Mouse (Mus musculus) small intestine, adult 2 months (tissue): ENCODE data around the gene Ppip5k1. TPM values are rescaled to one million over a fixed set of nuclear protein-coding genes. Genes with fewer than 3 reads are reported as not detected.

Experiments
- H3K27ac ChIP-seq: fragments of 200-500 bp; 2 replicates; pipeline ENCODE4 v1.5.1; 2012; ENCODE audit warnings: low read depth, low read length, control low read depth, inconsistent platforms; ENCODE audit not compliant: insufficient read depth
- H3K27me3 ChIP-seq: fragments of 200-500 bp; 2 replicates; pipeline ENCODE4 v1.6.1; 2012; ENCODE audit warnings: mild to moderate bottlenecking, moderate library complexity, low read length, inconsistent platforms; ENCODE audit not compliant: control insufficient read depth, insufficient read depth
- H3K36me3 ChIP-seq: fragments of 200-500 bp; 2 replicates; pipeline ENCODE4 v1.6.1; 2012; ENCODE audit warnings: mild to moderate bottlenecking, low read length, control low read depth, inconsistent platforms; ENCODE audit not compliant: control insufficient read depth, insufficient read depth
- H3K4me1 ChIP-seq: fragments of 200-500 bp; 2 replicates; pipeline ENCODE4 v1.6.1; 2012; ENCODE audit warnings: low read length, inconsistent platforms, mixed read lengths; ENCODE audit not compliant: control insufficient read depth, insufficient read depth, insufficient read length
- H3K4me3 ChIP-seq: fragments of 200-500 bp; 2 replicates; pipeline ENCODE4 v1.5.1; 2012; ENCODE audit warnings: low read depth, mild to moderate bottlenecking, control low read depth, inconsistent platforms, low read length, moderate library complexity
- CTCF ChIP-seq: fragments of 200-500 bp; IDR thresholded peaks from 2 replicates; pipeline ENCODE4 v1.5.1; 2012; ENCODE audit warnings: low read depth, mild to moderate bottlenecking, control low read depth, inconsistent platforms, low read length, moderate library complexity, mixed read lengths; ENCODE audit not compliant: insufficient replicate concordance, insufficient read length; ENCODE audit errors: extremely low read depth
- POLR2A ChIP-seq: fragments of 200-500 bp; IDR thresholded peaks from 2 replicates; pipeline ENCODE4 v1.6.1; 2012; ENCODE audit warnings: low read depth, mild to moderate bottlenecking, control low read depth, inconsistent platforms, low read length, moderate library complexity
- WGBS: fragments of 180-500 bp; shearing (Covaris S2); methylation state at CpG from one replicate; pipeline ENCODE4 v1.1.7; 2018; 5-methylcytosine and 5-hydroxymethylcytosine counted together
- polyA plus RNA-seq: library from polyadenylated mRNA; depleted of rRNA; stranded (reverse); fragments of >200 nt; gene quantifications from 2 replicates; pipeline ENCODE4 v1.2.3, GENCODE M21; 2012; rRNA removed

Ppip5k1 gene
- polyA plus RNA-seq, 1 experiment: 47.0 TPM

- no peak overlapping the region for H3K27ac ChIP-seq
- TF ChIP-seq CTCF: no peak
- no peak for TF ChIP-seq POLR2A
- H3K4me1 ChIP-seq: no peaks in the 10 kb centered on the region
- no peak overlapping the region for H3K4me3 ChIP-seq
- H3K36me3 ChIP-seq: peaks cover 3% of the 10 kb centered on the region; the same call in 1 of the 2 replicates
- H3K27me3 ChIP-seq: no peaks in the 10 kb centered on the region
- WGBS: 17% methylated on average over 4 of the region's 4 CpGs
Observed at GRCm38 (mm10) chr2:121271928-121272516, 83.2 kb downstream of the Ppip5k1 start.

GRCm38 (mm10) chr2:121271236-121271927 lies 83.8 kb downstream of the Ppip5k1 start, which contains the start of gene Trp53bp1:
Gene Trp53bp1 (minus strand): TSS chr2:121271407.
- Histone ChIP-seq H3K27me3 (no peaks in the 10 kb centered on the region), H3K27ac (no peak within 1 kb of the TSS), H3K4me3 (peak within 1 kb of the TSS; percentile 88), H3K36me3 (peaks cover 3% of the 10 kb centered on the region; the same call in 1 of the 2 replicates), H3K4me1 (no peaks in the 10 kb centered on the region)
- TF ChIP-seq CTCF (no peak), POLR2A (no peak)
- WGBS: 2% methylated on average over 37 of the region's 37 CpGs

- Histone ChIP-seq H3K36me3 (peaks cover 3% of the 10 kb centered on the region; the same call in 1 of the 2 replicates), H3K27me3 (no peaks in the 10 kb centered on the region), H3K27ac (no peak overlapping the region), H3K4me1 (no peaks in the 10 kb centered on the region), H3K4me3 (peak overlapping the region; percentile 88)
- TF ChIP-seq CTCF (no peak), POLR2A (no peak)
- 3% methylated on average over 35 of the region's 35 CpGs for WGBS
Observed at GRCm38 (mm10) chr2:121270521-121271235, 84.5 kb downstream of the Ppip5k1 start.

- 35% methylated on average over 8 of the region's 8 CpGs for WGBS
- H3K27me3 ChIP-seq: no peaks in the 10 kb centered on the region
- H3K27ac ChIP-seq: no peak overlapping the region
- no peaks in the 10 kb centered on the region for H3K4me1 ChIP-seq
- TF ChIP-seq POLR2A (no peak), CTCF (no peak)
- H3K36me3 ChIP-seq: peaks cover 3% of the 10 kb centered on the region; the same call in 1 of the 2 replicates
- no peak overlapping the region for H3K4me3 ChIP-seq
Observed at GRCm38 (mm10) chr2:121268446-121268845, 86.8 kb downstream of the Ppip5k1 start.

Other genes with a start within 250 kb of the Ppip5k1 start
- not detected in 2 replicates for gene Tgm7, start 245.6 kb downstream of the Ppip5k1 start, polyA plus RNA-seq
- 0.38 and 1.3 TPM in 2 replicates for gene Adal, start 215.0 kb downstream of the Ppip5k1 start, polyA plus RNA-seq
- gene Lcmt2, start 214.7 kb downstream of the Ppip5k1 start, polyA plus RNA-seq: 5.5 and 7.9 TPM in 2 replicates
- 8.1 and 14.1 TPM in 2 replicates for gene Tubgcp4, start 184.7 kb downstream of the Ppip5k1 start, polyA plus RNA-seq
- gene Zscan29, start 184.3 kb downstream of the Ppip5k1 start, polyA plus RNA-seq: 1.2 and 2.5 TPM in 2 replicates
- 4.6 and 9.5 TPM in 2 replicates for gene Trp53bp1, start 84.0 kb downstream of the Ppip5k1 start, polyA plus RNA-seq
- 1.9 and 2.2 TPM in 2 replicates for gene Map1a, start 65.8 kb downstream of the Ppip5k1 start, polyA plus RNA-seq
- 1,046 and 2,297 TPM in 2 replicates for gene Ckmt1, start 2.3 kb upstream of the Ppip5k1 start, polyA plus RNA-seq
- gene Strc, start 31.8 kb upstream of the Ppip5k1 start, polyA plus RNA-seq: 0.55 and 1.0 TPM in 2 replicates
- gene Pdia3, start 58.4 kb upstream of the Ppip5k1 start, polyA plus RNA-seq: 937 and 1,104 TPM in 2 replicates
- gene Catsper2, start 58.4 kb upstream of the Ppip5k1 start, polyA plus RNA-seq: 0.80 and 0.84 TPM in 2 replicates
- 1.2 and 2.7 TPM in 2 replicates for gene Ell3, start 88.9 kb upstream of the Ppip5k1 start, polyA plus RNA-seq
- 475 and 539 TPM in 2 replicates for gene Serf2, start 93.8 kb upstream of the Ppip5k1 start, polyA plus RNA-seq
- gene Hypk, start 97.9 kb upstream of the Ppip5k1 start, polyA plus RNA-seq: 1.5 and 3.3 TPM in 2 replicates
- gene Serinc4, start 101.4 kb upstream of the Ppip5k1 start, polyA plus RNA-seq: 0.06 and 0.10 TPM in 2 replicates
- gene Mfap1b, start 118.7 kb upstream of the Ppip5k1 start, polyA plus RNA-seq: 0.51 and 0.66 TPM in 2 replicates
- 0.20 and 0.63 TPM in 2 replicates for gene Mfap1a, start 151.3 kb upstream of the Ppip5k1 start, polyA plus RNA-seq
- 0.47 and 1.6 TPM in 2 replicates for gene Wdr76, start 151.3 kb upstream of the Ppip5k1 start, polyA plus RNA-seq